Mouse (Mus musculus) common myeloid progenitor, adult 5-6 weeks (primary cell): ENCODE data around the gene Cpne6. TPM values are rescaled to one million over a fixed set of nuclear protein-coding genes. Genes with fewer than 3 reads are reported as not detected.

ENCODE experiments used
- ATAC-seq: replicated peaks from 2 replicates; pipeline ENCODE4 v1.8.0; 2016; ENCODE audit warnings: low read depth, mild to moderate bottlenecking, moderate TSS enrichment, inconsistent platforms; ENCODE audit not compliant: poor library complexity, severe bottlenecking
- total RNA-seq: library from RNA; stranded (forward); fragments of 200-1000, 187-1606 nt; gene quantifications from 2 replicates; pipeline ENCODE4 v1.2.3, GENCODE M21; 2017

The Cpne6 gene
- total RNA-seq, 1 experiment from 2014 or later: not detected

DNA sequence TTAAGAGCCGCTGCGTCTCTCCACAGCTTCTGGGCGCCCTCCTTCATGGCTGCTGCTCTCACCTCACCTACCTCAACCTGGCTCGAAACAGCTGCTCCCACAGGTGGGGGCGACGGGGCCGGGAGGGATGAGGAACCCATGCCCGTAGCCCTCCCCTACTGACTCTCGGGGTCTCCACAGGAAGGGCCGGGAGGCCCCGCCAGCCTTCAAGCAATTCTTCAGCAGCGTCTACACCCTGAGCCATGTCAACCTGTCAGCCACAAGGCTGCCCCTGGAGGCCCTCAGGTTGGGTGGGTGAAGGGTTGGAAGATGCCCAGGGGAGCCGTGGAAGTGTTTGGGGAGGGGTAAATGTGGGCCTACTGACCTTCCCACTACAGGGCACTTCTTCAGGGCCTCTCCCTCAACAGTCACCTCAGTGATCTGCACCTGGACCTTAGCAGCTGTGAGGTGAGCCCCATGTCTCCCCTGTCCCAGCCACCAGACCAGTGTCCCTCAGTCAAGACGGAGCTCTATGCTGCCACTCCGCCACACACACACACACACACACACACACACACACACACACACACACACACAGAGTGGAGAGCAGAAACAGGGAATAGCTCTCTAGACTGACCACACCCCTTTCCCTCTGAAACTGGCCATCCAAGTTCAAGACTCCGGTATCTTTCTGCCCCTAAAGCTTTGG, 13.3 kb upstream of the Cpne6 start:
- ATAC-seq: no peak

DNA sequence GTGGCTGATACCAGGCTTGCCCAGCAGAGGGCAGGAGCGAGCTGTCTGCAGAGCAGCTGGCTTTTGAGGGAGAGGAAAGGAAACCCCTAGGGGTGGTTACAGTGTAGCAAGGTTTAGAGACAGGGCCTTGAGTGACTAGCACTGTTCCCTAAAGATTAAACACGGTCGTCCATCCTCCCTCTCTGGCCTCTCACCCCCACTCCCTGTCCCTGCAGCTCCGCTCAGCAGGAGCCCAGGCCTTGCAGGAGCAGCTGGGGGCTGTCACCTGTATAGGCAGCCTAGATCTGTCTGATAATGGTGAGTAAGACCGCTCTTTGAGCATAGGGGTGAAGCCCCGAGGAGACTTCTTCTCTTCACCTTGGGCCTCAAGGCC, 12.8 kb upstream of the Cpne6 start:
- ATAC-seq: peak; percentile 90

DNA sequence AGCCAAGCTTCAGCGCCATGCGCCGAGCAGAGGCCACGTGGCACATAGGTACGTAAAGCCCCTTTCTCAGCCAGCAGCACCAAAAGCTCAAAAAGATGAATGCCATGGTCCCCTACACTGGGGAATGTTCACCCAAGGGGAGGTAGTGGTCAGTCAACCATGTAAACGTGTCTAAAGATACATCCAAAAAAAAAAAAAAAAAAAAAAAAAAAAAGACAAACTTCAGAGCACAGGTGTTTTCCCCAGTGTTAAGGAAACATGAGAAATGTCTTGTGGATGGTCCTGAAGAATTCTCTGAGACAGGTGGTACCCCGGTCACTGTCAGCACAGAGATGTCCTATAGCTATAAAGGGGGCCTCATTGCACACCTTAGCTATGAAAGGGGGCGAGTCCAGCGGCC, 4.6 kb upstream of the Cpne6 start:
- ATAC-seq: no peak

DNA sequence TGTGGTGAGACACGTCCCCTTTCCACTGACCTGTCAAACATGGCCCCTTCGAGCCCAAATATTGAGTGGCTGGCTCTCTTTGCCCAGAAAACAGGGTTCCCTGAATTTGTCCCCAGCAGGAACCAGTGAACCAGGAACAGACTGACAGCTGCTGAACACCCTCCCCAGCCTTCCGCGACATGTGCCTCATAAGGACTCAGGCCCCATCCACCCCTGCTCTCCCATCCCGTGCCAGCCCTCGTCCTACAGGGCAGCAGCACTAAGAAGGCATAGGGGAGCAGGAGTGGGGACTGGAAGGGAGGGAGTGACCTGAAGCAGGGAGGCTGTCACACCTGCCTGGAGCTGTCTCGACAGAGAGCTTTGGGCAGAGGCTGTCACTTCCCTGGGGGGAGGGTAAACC, 2.4 kb upstream of the Cpne6 start:
- no peak for ATAC-seq

GRCm38 (mm10) chr14:55509540-55509939, 705 bp upstream of the Cpne6 start:
- no peak for ATAC-seq

DNA sequence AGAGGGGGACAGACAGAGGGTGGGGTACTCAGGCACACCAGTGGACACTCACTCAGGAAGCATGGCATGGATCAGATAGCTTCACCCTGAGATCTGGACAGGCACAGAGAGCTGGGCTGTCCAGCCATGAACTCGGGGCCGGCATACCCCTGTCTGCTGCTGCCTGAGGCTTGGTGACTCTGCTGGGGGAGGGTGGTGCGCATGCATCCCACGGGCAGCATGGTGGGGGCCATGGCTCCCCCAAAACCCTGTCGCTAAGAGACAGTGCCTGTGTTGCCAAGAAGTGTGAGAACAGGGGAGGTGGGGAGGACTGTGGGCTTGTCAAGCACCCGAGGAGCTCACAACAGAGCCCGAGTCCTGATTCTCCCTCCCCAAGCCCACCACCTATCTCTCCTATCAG, 792 bp downstream of the Cpne6 start:
- no peak for ATAC-seq

GRCm38 (mm10) chr14:55513927-55514326, 3.7 kb downstream of the Cpne6 start:
- no peak for ATAC-seq

- ATAC-seq: no peak
These were observed 5.6 kb downstream of the Cpne6 start for GRCm38 (mm10) chr14:55515846-55516245.

DNA sequence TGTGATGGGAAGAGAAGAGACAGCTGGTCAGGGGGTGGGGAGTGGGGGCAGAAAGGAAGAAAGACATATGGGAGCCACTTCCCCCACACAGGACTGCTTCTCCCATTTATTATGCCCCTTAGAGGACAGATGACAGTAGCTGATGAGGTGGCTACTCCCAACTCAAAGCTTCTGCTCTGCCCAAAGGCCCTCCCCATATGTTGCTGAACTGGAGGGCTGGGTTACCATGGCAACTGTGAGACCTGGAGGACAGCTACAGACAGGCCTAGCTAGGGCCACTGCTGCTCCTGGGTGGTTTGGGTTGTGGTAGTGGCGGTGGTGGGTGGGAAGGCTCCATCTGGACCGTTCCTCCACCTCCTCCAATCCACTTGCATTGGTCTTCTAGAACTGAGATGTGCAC, 8.7 kb downstream of the Cpne6 start:
- no peak for ATAC-seq

DNA sequence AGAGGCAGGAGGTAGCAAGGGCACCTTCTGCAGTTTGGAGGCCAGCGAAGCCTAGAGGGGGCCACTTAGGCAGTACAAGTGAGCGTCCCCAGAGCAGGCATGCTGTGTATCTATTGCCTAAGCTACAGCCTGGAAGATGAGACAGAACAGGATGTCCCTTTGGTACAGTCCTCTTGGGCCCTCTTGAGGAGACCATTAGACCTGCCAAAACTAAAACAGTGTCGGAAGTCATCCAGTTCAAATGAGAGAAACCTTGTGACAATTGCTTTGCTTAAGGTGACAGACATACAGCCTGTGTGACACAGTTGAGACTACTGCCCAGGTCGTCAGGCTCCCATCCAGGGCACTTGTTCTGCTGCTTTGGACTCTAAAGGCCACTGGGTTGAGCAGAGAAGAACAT, 9.4 kb downstream of the Cpne6 start:
- no peak for ATAC-seq

- ATAC-seq: peak; percentile 45; the same call in 1 of the 2 replicates
These were observed 10.5 kb downstream of the Cpne6 start for GRCm38 (mm10) chr14:55520451-55521361.

- no peak for ATAC-seq
These were observed 13.8 kb downstream of the Cpne6 start for GRCm38 (mm10) chr14:55524062-55524461.

GRCm38 (mm10) chr14:55524785-55525184, 14.5 kb downstream of the Cpne6 start, which contains the start of gene Nrl:
Gene Nrl (minus strand): TSS chr14:55524981.
- ATAC-seq: no peak

DNA sequence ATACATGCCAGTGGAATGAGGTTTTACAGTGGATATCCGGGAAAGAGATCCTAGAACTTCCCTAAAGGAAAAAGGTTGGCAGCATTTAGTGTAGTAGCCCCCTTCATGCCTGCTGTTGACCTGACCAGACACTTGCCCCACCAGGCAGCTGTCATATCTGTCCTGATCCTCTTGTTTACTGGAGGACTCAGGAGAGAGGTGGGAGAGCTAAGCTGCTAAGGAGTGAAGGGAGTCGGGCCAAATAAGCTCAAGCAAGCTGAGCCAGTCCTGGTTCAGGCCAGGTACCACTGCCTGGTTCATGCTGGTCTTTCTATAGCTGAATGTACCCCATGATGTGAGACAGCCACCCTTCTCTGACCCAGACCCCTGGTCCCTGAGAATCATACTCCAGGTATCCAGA, 16.4 kb downstream of the Cpne6 start:
- ATAC-seq: no peak

DNA sequence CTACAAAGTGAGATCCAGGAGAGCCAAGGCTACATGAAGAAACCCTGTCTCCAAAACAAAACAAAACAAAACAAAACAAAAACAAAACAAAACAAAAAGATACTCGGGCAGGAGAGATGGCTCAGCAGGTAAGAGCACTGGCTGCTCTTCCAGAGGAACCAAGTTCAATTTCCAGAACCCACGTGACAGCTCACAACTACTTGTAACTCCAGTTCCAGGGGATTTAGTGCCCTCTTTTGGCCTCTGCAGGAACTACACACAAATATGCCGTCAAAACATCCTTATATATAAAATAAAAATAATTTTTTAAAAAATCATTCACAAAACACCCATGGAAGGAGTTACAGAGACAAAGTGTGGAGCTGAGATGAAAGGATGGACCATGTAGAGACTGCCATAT, 17.7 kb downstream of the Cpne6 start:
- ATAC-seq: peak; percentile 76; the same call in 1 of the 2 replicates

GRCm38 (mm10) chr14:55536116-55536745, 26.0 kb downstream of the Cpne6 start:
- peak; percentile 30; the same call in 1 of the 2 replicates for ATAC-seq

- ATAC-seq: peak; percentile 93
These were observed 30.0 kb downstream of the Cpne6 start, which contains the start of gene Pck2 for GRCm38 (mm10) chr14:55540067-55540786. Gene Pck2 (plus strand): TSS chr14:55540266.

DNA sequence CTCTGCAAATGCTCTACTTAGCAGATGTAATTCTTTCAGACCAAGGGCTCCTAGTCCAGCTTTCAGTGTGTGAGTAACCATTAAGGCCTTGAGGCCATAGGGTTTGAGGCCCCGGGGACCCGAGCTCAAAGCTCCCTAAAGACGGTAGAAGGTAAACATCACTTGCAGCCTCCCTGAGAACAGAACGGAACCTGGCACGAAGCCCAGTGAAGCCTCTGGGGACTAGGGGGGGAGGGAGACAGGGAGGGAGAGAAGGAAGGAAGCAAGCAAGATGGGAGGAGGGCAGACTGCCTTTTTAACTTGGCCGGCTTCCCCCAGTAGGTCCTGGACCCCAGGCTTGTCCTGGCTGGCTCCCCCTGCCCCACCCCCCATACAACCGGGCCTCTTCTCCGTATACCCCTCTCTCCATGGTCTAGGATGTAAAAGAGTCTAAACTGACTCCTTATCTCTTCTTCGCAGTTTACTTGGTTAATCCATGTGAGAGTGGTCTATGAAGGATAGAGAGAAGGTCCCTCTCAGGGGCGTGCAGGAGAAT, 30.6 kb downstream of the Cpne6 start:
- ATAC-seq: peak; percentile 47

GRCm38 (mm10) chr14:55542268-55542667, 32.0 kb downstream of the Cpne6 start:
- ATAC-seq: no peak

DNA sequence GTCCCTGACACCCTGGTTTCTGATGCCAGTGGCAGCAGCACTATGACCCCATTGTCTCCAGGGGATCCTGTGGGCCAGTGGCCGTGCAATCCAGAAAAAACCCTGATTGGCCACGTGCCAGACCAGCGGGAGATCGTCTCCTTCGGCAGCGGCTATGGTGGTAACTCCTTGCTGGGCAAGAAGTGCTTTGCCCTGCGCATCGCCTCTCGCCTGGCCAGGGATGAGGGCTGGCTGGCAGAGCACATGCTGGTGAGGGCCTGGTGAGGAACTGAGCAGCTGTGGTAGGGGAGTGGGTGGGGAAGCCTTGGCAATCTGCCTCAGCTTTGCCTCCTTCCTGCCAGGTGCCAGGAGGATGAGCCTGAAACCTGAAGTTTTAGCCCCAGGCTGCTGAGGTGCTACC, 34.1 kb downstream of the Cpne6 start:
- ATAC-seq: no peak
